Mouse (Mus musculus): Measurements from ENCODE around the gene Bicral. TPM values are rescaled to one million over a fixed set of nuclear protein-coding genes. Genes with fewer than 3 reads are reported as not detected.

Bicral gene
- 4.0 TPM for polyA plus RNA-seq (2014; fragmentation: Illumina TruSeq; extraction: RNeasy Lipid Tissue Mini Kit (QIAGEN cat#74804); ENCODE audit: insufficient read depth, low read depth, low replicate concordance)

GRCm38 (mm10) chr17:46857903-46858748 is at the start of gene Bicral:
Gene Bicral (minus strand): TSS chr17:46858482.

GRCm38 (mm10) chr17:46890116-46890815 is 32.0 kb upstream of the Bicral start, which contains the start of gene Tbcc:
Gene Tbcc (plus strand): TSS chr17:46890684.

DNA sequence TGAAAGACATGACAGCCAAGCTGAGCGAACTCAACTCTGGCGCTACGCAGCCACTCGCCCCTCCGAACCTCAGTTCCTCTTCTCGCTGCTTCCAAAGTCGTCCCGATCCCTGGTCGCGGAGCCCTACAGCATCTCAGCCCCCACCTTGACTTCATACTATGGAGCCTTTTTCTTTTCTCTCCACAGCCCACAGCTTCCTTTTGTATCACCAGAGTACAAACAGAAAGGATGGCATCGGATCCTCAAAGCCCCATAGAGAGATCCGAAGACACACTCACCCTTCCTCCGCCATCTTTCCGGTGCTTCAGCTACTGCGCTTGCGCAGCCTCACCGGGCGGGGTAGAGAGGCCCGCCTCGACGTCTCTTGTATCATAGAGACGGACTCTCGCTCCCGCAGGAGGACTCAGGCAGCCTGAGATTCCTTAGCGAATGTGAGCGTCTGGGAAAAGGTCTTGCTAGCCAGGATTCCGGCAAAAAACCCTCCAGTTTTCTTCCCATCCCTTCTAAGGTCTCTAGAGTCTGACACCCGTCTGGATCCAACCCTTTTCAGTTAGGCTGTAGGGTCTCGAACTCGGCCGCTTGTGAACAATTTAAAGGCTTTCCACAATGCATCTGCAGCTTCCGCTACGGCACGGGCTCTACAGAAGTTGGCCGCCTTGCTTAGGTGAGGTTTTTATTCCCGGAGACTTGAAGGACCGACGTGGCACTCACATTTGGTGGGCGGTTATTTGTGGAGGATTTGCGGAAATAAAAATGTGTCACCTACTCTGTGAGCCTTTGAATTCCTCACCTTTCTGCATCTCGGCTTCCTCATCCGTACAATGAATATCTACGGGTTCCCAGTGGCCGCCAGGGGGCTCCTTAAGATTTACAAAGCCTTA is 75.7 kb downstream of the Bicral start, which contains the start of gene Rpl7l1:
Rpl7l1 (minus strand) TSS at position 332 of the 881 bp plus-strand sequence.

DNA sequence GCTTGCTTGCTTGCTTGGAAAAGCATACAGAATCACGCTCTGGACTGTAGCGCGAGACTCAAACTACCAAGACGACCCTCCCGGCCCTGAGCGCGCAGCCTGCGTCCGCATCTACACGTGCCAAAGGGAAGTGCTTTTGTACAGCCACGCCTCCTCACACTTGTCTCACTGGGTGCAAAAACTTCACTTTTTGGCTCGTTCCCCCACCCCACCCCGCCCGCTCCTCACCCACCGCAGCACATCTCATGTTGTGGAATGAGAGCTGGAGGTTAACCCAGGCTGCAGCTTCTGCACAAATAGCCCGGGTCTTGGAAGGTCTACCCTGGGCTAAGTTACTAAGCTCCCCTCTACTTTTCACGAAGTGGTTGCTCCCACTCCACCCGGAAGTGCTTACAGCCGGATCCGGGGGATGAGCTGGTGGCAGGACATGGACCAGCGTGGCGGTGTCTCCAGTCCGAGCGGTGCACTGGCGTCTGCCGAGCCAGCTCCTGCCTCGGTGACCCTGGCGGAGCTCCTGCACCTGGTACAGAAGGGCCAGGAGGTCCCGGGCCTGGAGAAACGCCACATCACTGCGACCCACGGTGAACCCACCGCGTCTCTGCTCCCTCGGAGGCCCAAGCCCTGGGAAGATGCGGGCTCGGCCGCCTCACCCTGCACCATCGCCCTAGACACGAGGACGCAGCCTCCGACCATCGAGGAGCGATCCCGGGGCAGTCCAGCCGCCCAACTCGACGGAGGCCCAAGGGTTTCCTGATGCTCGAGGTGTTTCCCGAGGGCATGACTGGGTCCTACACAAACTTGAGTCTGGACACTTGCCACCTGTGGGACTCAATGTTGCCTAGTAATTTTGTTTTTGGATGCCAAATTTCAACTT is 85.6 kb downstream of the Bicral start, which contains the start of gene 2310039H08Rik:
2310039H08Rik (plus strand) TSS at position 232 of the 874 bp plus-strand sequence.

DNA sequence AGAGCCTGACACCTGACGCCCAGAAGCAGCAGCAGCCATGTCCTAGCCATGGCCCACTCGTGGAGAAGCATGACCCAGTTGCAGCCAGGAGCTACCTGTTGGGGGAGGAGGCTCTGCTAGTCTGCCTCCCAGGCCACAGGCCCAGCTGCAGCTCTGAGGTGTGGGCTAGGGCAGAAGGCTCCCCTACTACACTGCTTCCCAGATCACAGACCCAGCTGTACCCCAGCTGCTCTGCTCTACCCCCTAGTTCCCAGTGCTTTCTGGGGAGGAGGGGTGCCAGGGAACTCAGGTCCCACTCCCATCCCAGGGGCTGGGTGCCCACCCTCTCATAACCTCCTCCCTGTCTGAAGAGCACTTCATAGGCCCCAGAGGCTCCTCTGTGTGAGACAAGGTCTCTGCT is 94.7 kb downstream of the Bicral start, which contains the start of gene Ptcra:
Ptcra (minus strand) TSS at position 169 of the 400 bp plus-strand sequence.

DNA sequence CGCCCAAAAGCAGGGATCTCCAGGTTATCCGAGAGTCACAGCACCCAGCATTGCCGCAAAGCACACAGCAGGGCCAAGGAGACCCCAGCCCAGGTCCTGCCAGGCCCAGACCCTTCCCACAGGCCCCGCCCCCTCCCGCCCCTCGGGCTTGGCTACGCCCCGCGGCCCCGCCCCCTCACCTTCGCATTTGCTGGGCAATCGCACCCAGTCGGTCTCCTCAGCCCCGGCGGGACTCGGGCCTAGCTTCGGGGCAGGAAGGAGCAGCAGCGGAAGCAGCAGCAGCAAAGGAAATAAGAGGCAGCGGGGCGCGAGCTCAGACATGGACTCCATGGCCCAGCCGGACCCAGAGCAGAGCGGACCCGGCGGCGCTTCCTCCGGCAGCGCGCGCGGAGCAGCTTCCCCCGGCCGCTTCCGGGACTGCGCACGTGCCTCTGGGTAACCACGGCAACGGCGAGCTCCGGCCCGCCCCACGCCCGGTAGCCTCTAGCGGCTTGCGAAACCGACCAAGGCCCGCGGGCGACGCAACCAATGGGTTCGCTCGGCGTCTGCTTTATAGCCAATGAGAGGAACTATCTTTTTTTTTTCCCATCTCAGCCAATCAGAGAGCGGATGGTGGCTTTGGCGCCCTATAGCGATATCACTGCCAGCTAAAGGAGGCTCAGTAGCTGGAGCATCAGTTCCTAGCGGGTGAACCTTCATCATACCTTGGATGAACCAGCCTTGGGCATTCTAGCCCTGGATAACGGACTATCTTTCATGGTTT is 106.3 kb downstream of the Bicral start, which contains the start of gene Cnpy3:
Cnpy3 (minus strand) TSS at position 421 of the 763 bp plus-strand sequence.

Other genes starting within 250 kb of the Bicral start
- gene Ptk7, start 229.0 kb downstream of the Bicral start, polyA plus RNA-seq (2014; fragmentation: Illumina TruSeq; extraction: RNeasy Lipid Tissue Mini Kit (QIAGEN cat#74804); ENCODE audit: insufficient read depth, low read depth, low replicate concordance): 21.3 TPM
- 16.5 TPM for gene Klc4, start 212.5 kb downstream of the Bicral start, polyA plus RNA-seq (2014; fragmentation: Illumina TruSeq; extraction: RNeasy Lipid Tissue Mini Kit (QIAGEN cat#74804); ENCODE audit: insufficient read depth, low read depth, low replicate concordance)
- 53.2 TPM for gene Mrpl2, start 212.3 kb downstream of the Bicral start, polyA plus RNA-seq (2014; fragmentation: Illumina TruSeq; extraction: RNeasy Lipid Tissue Mini Kit (QIAGEN cat#74804); ENCODE audit: insufficient read depth, low read depth, low replicate concordance)
- gene Cul7, start 208.1 kb downstream of the Bicral start, polyA plus RNA-seq (2014; fragmentation: Illumina TruSeq; extraction: RNeasy Lipid Tissue Mini Kit (QIAGEN cat#74804); ENCODE audit: insufficient read depth, low read depth, low replicate concordance): 15.0 TPM
- 22.9 TPM for gene Rrp36, start 184.1 kb downstream of the Bicral start, polyA plus RNA-seq (2014; fragmentation: Illumina TruSeq; extraction: RNeasy Lipid Tissue Mini Kit (QIAGEN cat#74804); ENCODE audit: insufficient read depth, low read depth, low replicate concordance)
- gene Mea1, start 179.7 kb downstream of the Bicral start, polyA plus RNA-seq (2014; fragmentation: Illumina TruSeq; extraction: RNeasy Lipid Tissue Mini Kit (QIAGEN cat#74804); ENCODE audit: insufficient read depth, low read depth, low replicate concordance): 106 TPM
- 33.7 TPM for gene Klhdc3, start 177.6 kb downstream of the Bicral start, polyA plus RNA-seq (2014; fragmentation: Illumina TruSeq; extraction: RNeasy Lipid Tissue Mini Kit (QIAGEN cat#74804); ENCODE audit: insufficient read depth, low read depth, low replicate concordance)
- gene Ppp2r5d, start 153.4 kb downstream of the Bicral start, polyA plus RNA-seq (2014; fragmentation: Illumina TruSeq; extraction: RNeasy Lipid Tissue Mini Kit (QIAGEN cat#74804); ENCODE audit: insufficient read depth, low read depth, low replicate concordance): 21.6 TPM
- 25.9 TPM for gene Pex6, start 147.0 kb downstream of the Bicral start, polyA plus RNA-seq (2014; fragmentation: Illumina TruSeq; extraction: RNeasy Lipid Tissue Mini Kit (QIAGEN cat#74804); ENCODE audit: insufficient read depth, low read depth, low replicate concordance)
- gene Gnmt, start 129.3 kb downstream of the Bicral start, polyA plus RNA-seq (2014; fragmentation: Illumina TruSeq; extraction: RNeasy Lipid Tissue Mini Kit (QIAGEN cat#74804); ENCODE audit: insufficient read depth, low read depth, low replicate concordance): 10.9 TPM
- 38.7 TPM for gene Cnpy3, start 106.3 kb downstream of the Bicral start, polyA plus RNA-seq (2014; fragmentation: Illumina TruSeq; extraction: RNeasy Lipid Tissue Mini Kit (QIAGEN cat#74804); ENCODE audit: insufficient read depth, low read depth, low replicate concordance)
- gene Ptcra, start 94.8 kb downstream of the Bicral start, polyA plus RNA-seq (2014; fragmentation: Illumina TruSeq; extraction: RNeasy Lipid Tissue Mini Kit (QIAGEN cat#74804); ENCODE audit: insufficient read depth, low read depth, low replicate concordance): not detected
- gene 2310039H08Rik, start 85.8 kb downstream of the Bicral start, polyA plus RNA-seq (2014; fragmentation: Illumina TruSeq; extraction: RNeasy Lipid Tissue Mini Kit (QIAGEN cat#74804); ENCODE audit: insufficient read depth, low read depth, low replicate concordance): 25.5 TPM
- 48.3 TPM for gene Rpl7l1, start 75.8 kb downstream of the Bicral start, polyA plus RNA-seq (2014; fragmentation: Illumina TruSeq; extraction: RNeasy Lipid Tissue Mini Kit (QIAGEN cat#74804); ENCODE audit: insufficient read depth, low read depth, low replicate concordance)
- gene Tbcc, start 32.2 kb upstream of the Bicral start, polyA plus RNA-seq (2014; fragmentation: Illumina TruSeq; extraction: RNeasy Lipid Tissue Mini Kit (QIAGEN cat#74804); ENCODE audit: insufficient read depth, low read depth, low replicate concordance): 21.2 TPM
- gene Prph2, start 52.0 kb upstream of the Bicral start, polyA plus RNA-seq (2014; fragmentation: Illumina TruSeq; extraction: RNeasy Lipid Tissue Mini Kit (QIAGEN cat#74804); ENCODE audit: insufficient read depth, low read depth, low replicate concordance): not detected
- 8.0 TPM for gene Ubr2, start 152.1 kb upstream of the Bicral start, polyA plus RNA-seq (2014; fragmentation: Illumina TruSeq; extraction: RNeasy Lipid Tissue Mini Kit (QIAGEN cat#74804); ENCODE audit: insufficient read depth, low read depth, low replicate concordance)

Data from lung, adult 10 weeks (tissue).